Mouse (Mus musculus) heart, adult 2 months (tissue): Measurements from ENCODE around the gene Ebpl. TPM values are rescaled to one million over a fixed set of nuclear protein-coding genes. Genes with fewer than 3 reads are reported as not detected.

ENCODE experiments used
- DNase-seq, 2 experiments: peaks; one replicate each; pipeline ENCODE4 v3.0.0; 2021
- H3K27ac ChIP-seq: fragments of 200-600 bp; 2 replicates; pipeline ENCODE4 v1.8.1; 2022
- H3K27me3 ChIP-seq: fragments of 200-500 bp; 2 replicates; pipeline ENCODE4 v1.6.1; 2012; ENCODE audit warnings: mild to moderate bottlenecking, low read length, inconsistent platforms, mixed read lengths; ENCODE audit not compliant: control insufficient read depth, insufficient read depth
- H3K36me3 ChIP-seq: fragments of 200-500 bp; 2 replicates; pipeline ENCODE4 v1.6.1; 2012; ENCODE audit warnings: low read length, inconsistent platforms; ENCODE audit not compliant: control insufficient read depth, insufficient read depth
- H3K4me1 ChIP-seq: fragments of 200-500 bp; 2 replicates; pipeline ENCODE4 v1.6.1; 2011; ENCODE audit warnings: low read length; ENCODE audit not compliant: control insufficient read depth, insufficient read depth
- H3K4me3 ChIP-seq: fragments of 200-600 bp; 2 replicates; pipeline ENCODE4 v1.8.1; 2022
- H3K79me2 ChIP-seq: fragments of 200-500 bp; replicated peaks from 2 replicates; pipeline ENCODE4 v1.6.1; 2012; ENCODE audit warnings: mild to moderate bottlenecking, inconsistent platforms, low read length, moderate library complexity, mixed read lengths; ENCODE audit not compliant: control insufficient read depth, insufficient read depth
- H3K9ac ChIP-seq: fragments of 200-500 bp; 2 replicates; pipeline ENCODE4 v1.6.1; 2012; ENCODE audit warnings: low read depth, mild to moderate bottlenecking, control low read depth, inconsistent platforms, low read length, mixed read lengths
- CTCF ChIP-seq: fragments of 200-600 bp; IDR thresholded peaks from 2 replicates; pipeline ENCODE4 v1.8.1; 2022; ENCODE audit warnings: antibody characterized with exemption, mild to moderate bottlenecking, moderate library complexity
- EP300 ChIP-seq: fragments of 200-500 bp; IDR thresholded peaks from 2 replicates; pipeline ENCODE4 v1.6.1; 2011; ENCODE audit warnings: low read depth, low read length, control low read depth; ENCODE audit not compliant: insufficient read depth
- POLR2A ChIP-seq: fragments of 200-500 bp; IDR thresholded peaks from 2 replicates; pipeline ENCODE4 v1.6.1; 2011; ENCODE audit warnings: mild to moderate bottlenecking, low read depth, low read length, control low read depth; ENCODE audit not compliant: insufficient read depth
- WGBS: fragments of 180-500 bp; shearing (Covaris S2); methylation state at CpG from one replicate; pipeline ENCODE4 v1.1.7; 2018; 5-methylcytosine and 5-hydroxymethylcytosine counted together
- intact Hi-C: fragments of 180-260 bp; cut with DNase I; formaldehyde crosslinking; loops from one replicate; pipeline ENCODE4 v1.15.1; 2025
- polyA plus RNA-seq: library from polyadenylated mRNA; depleted of rRNA; stranded (reverse); fragments of >200 nt; gene quantifications from 2 replicates; pipeline ENCODE4 v1.2.3, GENCODE M21; 2012
- total RNA-seq, 2 experiments: library from RNA; stranded (reverse); gene quantifications; 2 replicates each; pipeline ENCODE4 v1.2.3; 2021

Ebpl gene
- total and polyA plus RNA-seq, 3 experiments: 0.98 to 1.2 (median 1.0) TPM

GRCm38 (mm10) chr14:61320765-61321164, 39.5 kb downstream of the Ebpl start:
- Histone ChIP-seq H3K79me2 (no peaks in the 10 kb centered on the region), H3K36me3 (no peaks in the 10 kb centered on the region)
- no peak for TF ChIP-seq EP300
- no peak for TF ChIP-seq POLR2A
- no peak for TF ChIP-seq CTCF

DNA sequence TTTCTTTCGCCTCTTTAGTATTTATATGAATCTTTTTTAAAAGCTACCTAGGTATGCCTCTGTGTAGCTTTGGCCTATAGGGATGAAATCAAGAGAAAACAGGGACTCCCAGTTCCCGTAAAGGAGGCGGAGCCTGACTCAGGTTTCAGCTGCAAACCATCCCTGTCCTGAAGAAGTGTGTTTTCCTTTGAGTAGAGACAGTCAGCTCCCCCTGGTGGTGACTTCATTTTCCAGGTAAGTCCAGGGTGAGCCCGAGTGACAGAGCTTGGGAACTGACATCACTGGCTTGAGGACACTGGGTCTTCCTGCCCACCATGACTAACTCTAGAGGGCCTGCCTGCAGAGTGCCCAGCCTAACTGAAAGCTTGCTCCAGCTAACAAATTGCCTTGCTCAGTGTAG, 43.4 kb downstream of the Ebpl start:
- TF ChIP-seq POLR2A: no peak
- TF ChIP-seq CTCF: peak; percentile 79
- no peak for TF ChIP-seq EP300
- intact Hi-C loops: no loop called here
- no peaks in the 10 kb centered on the region for H3K36me3 ChIP-seq
- no peaks in the 10 kb centered on the region for H3K79me2 ChIP-seq
- H3K27ac ChIP-seq: no peak overlapping the region
- no peaks in the 10 kb centered on the region for H3K4me1 ChIP-seq
- H3K4me3 ChIP-seq: no peak overlapping the region
- no peak overlapping the region for H3K9ac ChIP-seq
- H3K27me3 ChIP-seq: no peaks in the 10 kb centered on the region
- 32% methylated on average over 4 of the region's 4 CpGs for WGBS
- DNase-seq: peak in 1 of 2 experiments; percentile 31

More at GRCm38 (mm10) chr14:61320765-61321164, 39.5 kb downstream of the Ebpl start:
- Histone ChIP-seq H3K27me3 (no peaks in the 10 kb centered on the region), H3K4me1 (no peaks in the 10 kb centered on the region), H3K27ac (no peak overlapping the region), H3K9ac (no peak overlapping the region), H3K4me3 (no peak overlapping the region)
- 100% methylated on average over 1 of the region's 1 CpGs for WGBS
- DNase-seq: no peak
- intact Hi-C loops: no loop called here

DNA sequence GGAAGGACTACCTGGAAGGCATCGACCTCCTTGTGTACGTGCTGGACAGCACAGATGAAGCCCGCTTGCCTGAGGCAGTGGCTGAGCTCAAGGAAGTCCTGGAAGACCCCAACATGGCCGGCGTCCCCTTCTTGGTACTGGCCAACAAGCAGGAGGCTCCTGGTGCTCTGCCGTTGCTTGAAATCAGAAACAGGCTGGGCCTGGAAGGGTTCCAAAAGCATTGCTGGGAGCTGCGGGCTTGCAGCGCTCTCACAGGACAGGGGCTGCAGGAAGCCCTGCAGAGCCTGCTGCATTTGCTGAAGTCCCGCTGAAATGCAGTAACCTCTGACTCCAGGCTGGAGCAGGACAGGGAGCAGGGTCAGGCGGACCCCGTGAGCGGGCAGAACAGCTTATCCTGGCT, 49.3 kb downstream of the Ebpl start:
- 37% methylated on average over 12 of the region's 12 CpGs for WGBS
- no peaks in the 10 kb centered on the region for H3K79me2 ChIP-seq
- no peak overlapping the region for H3K27ac ChIP-seq
- H3K36me3 ChIP-seq: no peaks in the 10 kb centered on the region
- no peak overlapping the region for H3K9ac ChIP-seq
- intact Hi-C loops: no loop called here
- H3K4me3 ChIP-seq: no peak overlapping the region
- no peaks in the 10 kb centered on the region for H3K27me3 ChIP-seq
- no peaks in the 10 kb centered on the region for H3K4me1 ChIP-seq
- TF ChIP-seq EP300 (no peak), CTCF (no peak), POLR2A (no peak)
- DNase-seq: peak in 1 of 2 experiments; percentile 24

DNA sequence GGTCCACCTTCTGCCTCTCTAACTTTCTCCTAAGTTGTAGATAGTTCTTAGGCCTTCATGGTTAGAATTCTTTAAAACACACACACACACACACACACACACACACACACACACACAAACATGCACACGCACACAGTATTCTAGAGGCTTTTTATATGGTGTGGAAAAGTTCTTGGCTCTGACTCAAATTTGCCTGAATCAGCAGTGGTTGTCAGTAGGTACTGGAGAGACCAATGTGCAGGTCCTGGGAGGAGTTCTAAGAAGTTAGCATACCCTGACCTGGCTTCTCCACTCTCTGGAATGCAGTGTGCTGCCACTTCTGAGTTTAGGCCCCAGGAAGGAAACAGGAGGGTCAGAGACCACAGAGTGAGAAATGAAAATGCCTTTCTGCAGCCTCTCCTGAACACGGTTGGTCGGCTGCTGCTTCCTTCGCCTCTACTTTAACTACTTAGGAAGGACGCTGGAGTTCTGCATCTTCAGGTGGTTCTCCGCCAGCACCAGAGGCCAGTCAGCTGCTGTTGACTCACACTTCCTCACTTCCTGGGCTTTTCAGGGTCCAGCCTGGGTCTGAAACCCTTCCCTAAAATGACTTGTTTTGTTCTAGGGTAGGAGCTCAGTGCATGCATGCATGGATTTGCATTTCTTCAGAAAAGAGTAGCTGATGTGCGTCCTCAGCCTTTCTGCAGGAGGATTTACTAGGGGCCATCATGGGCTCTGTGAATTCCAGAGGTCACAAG, 50.0 kb downstream of the Ebpl start:
- no peaks in the 10 kb centered on the region for H3K4me1 ChIP-seq
- 49% methylated on average over 7 of the region's 7 CpGs for WGBS
- H3K9ac ChIP-seq: no peak overlapping the region
- no peak overlapping the region for H3K4me3 ChIP-seq
- TF ChIP-seq EP300 (no peak), CTCF (no peak), POLR2A (no peak)
- no peak overlapping the region for H3K27ac ChIP-seq
- DNase-seq: no peak
- no peaks in the 10 kb centered on the region for H3K36me3 ChIP-seq
- intact Hi-C loops: no loop called here
- no peaks in the 10 kb centered on the region for H3K79me2 ChIP-seq
- H3K27me3 ChIP-seq: no peaks in the 10 kb centered on the region

- H3K27ac ChIP-seq: no peak within 1 kb of the TSS
- H3K4me3 ChIP-seq: no peak within 1 kb of the TSS
- intact Hi-C loops: no loop called here
- H3K27me3 ChIP-seq: no peaks in the 10 kb centered on the region
- DNase-seq: peak; percentile 19 to 56
- no peaks in the 10 kb centered on the region for H3K36me3 ChIP-seq
- H3K79me2 ChIP-seq: no peaks in the 10 kb centered on the region
- no peaks in the 10 kb centered on the region for H3K4me1 ChIP-seq
- WGBS: 46% methylated on average over 6 of the region's 6 CpGs
- H3K9ac ChIP-seq: no peak within 1 kb of the TSS
- TF ChIP-seq CTCF: no peak
- no peak for TF ChIP-seq EP300
- TF ChIP-seq POLR2A: no peak
Observed at GRCm38 (mm10) chr14:61309593-61309992, 50.6 kb downstream of the Ebpl start, which contains the start of gene Arl11. Gene Arl11 (plus strand): TSS chr14:61309753.

DNA sequence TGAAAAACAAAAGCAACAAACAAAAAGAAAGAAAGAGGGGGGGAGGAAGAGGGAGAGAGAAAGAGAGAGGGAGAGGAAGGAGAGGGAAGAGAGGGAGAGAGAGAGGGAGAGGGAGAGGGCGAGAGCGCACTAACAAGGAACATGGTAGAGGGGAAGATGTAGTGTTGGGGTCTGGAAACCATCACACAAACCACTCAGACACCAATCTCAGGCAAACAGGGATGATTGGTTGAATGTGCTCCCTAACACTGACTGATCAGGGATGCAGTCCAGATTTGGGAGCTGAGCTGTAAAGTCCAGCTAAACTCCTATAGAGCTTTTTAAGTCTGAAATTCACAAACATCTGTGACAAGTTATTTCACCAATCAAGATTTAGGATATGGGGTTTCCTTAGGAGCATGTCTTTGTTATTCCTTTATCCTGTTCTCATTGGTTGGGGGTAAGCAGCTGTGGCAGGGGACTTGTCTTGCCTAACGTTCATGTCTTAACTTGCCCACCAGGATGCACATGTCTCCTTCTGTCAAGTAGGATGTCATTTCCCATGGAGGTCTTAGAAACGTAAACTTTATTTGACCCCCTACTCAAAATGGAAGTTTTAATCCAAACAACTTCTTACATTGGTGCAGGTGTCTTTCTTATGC, 56.1 kb downstream of the Ebpl start:
- no peak overlapping the region for H3K4me3 ChIP-seq
- H3K36me3 ChIP-seq: no peaks in the 10 kb centered on the region
- no peaks in the 10 kb centered on the region for H3K79me2 ChIP-seq
- DNase-seq: no peak
- H3K4me1 ChIP-seq: no peaks in the 10 kb centered on the region
- H3K27ac ChIP-seq: no peak overlapping the region
- intact Hi-C loops: no loop called here
- no peak overlapping the region for H3K9ac ChIP-seq
- H3K27me3 ChIP-seq: no peaks in the 10 kb centered on the region
- no peak for TF ChIP-seq CTCF
- no peak for TF ChIP-seq EP300
- TF ChIP-seq POLR2A: no peak
- 72% methylated on average over 4 of the region's 4 CpGs for WGBS
